Mouse (Mus musculus) liver, embryonic 16.5 days (tissue): ENCODE results near the gene Adamts7. TPM values are rescaled to one million over a fixed set of nuclear protein-coding genes. Genes with fewer than 3 reads are reported as not detected.
A peak's percentile ranks its signal among the peaks of the same experiment; 100 is the strongest.

Source experiments
- ATAC-seq: fragments of 200-750 bp; cut with Nextera tagmentation; 2 replicates; pipeline ENCODE4 v1.8.0; 2017; ENCODE audit warnings: low read depth, mild to moderate bottlenecking, moderate number of reproducible peaks, moderate library complexity
- H3K27ac ChIP-seq: fragments of 300-500 bp; sonication (generic); 2 replicates; pipeline ENCODE4 v1.5.1; 2014; ENCODE audit warnings: mild to moderate bottlenecking, low read length
- H3K27me3 ChIP-seq: fragments of 300-500 bp; sonication (generic); 2 replicates; pipeline ENCODE4 v1.6.1; 2014; ENCODE audit warnings: low read depth, low read length, mixed read lengths; ENCODE audit not compliant: control insufficient read depth, insufficient read depth
- H3K36me3 ChIP-seq: fragments of 300-500 bp; sonication (generic); 2 replicates; pipeline ENCODE4 v1.6.1; 2014; ENCODE audit warnings: mild to moderate bottlenecking; ENCODE audit not compliant: control insufficient read depth, insufficient read depth
- H3K4me1 ChIP-seq: fragments of 300-500 bp; sonication (generic); 2 replicates; pipeline ENCODE4 v1.6.1; 2014; ENCODE audit warnings: low read depth, low read length, mixed read lengths; ENCODE audit not compliant: control insufficient read depth
- H3K4me2 ChIP-seq: fragments of 300-500 bp; sonication (generic); 2 replicates; pipeline ENCODE4 v1.6.1; 2014; ENCODE audit warnings: low read depth, low read length, mixed read lengths
- H3K4me3 ChIP-seq: fragments of 300-500 bp; sonication (generic); 2 replicates; pipeline ENCODE4 v1.5.1; 2014; ENCODE audit warnings: low read depth, mild to moderate bottlenecking, low read length
- H3K9ac ChIP-seq: fragments of 300-500 bp; sonication (generic); 2 replicates; pipeline ENCODE4 v1.6.1; 2014; ENCODE audit warnings: low read depth, low read length
- H3K9me3 ChIP-seq: fragments of 300-500 bp; sonication (generic); replicated peaks from 2 replicates; pipeline ENCODE4 v1.6.1; 2016; ENCODE audit warnings: low read length; ENCODE audit not compliant: control insufficient read depth
- WGBS: fragments of 180-500 bp; shearing (Covaris S2); extraction: QIAGEN DNeasy Blood & Tissue Kit; methylation state at CpG from one replicate; pipeline ENCODE4 v1.1.7; 2014; ENCODE audit not compliant: insufficient replicate concordance; 5-methylcytosine and 5-hydroxymethylcytosine counted together
- polyA plus RNA-seq: library from polyadenylated mRNA; unstranded; fragments of >200 nt; fragmentation: Nextera tagmentation; extraction: Ambion mirVana; gene quantifications from 2 replicates; pipeline ENCODE4 v1.2.1, GENCODE M21; 2015

Gene Adamts7
- polyA plus RNA-seq, 1 experiment from 2014 or later: 0.90 TPM

- Histone ChIP-seq H3K9ac (no peak overlapping the region), H3K27ac (no peak overlapping the region), H3K36me3 (no peaks in the 10 kb centered on the region), H3K9me3 (no peaks in the 10 kb centered on the region), H3K4me2 (no peak overlapping the region), H3K4me1 (no peaks in the 10 kb centered on the region), H3K4me3 (no peak overlapping the region), H3K27me3 (no peaks in the 10 kb centered on the region)
- ATAC-seq: no peak
- 80% methylated on average over 1 of the region's 1 CpGs for WGBS
These were observed 26.2 kb upstream of the Adamts7 start for GRCm38 (mm10) chr9:90136678-90136965.

- Histone ChIP-seq H3K27ac (no peak overlapping the region), H3K4me1 (no peaks in the 10 kb centered on the region), H3K9ac (no peak overlapping the region), H3K9me3 (no peaks in the 10 kb centered on the region), H3K36me3 (no peaks in the 10 kb centered on the region), H3K27me3 (no peaks in the 10 kb centered on the region), H3K4me3 (no peak overlapping the region), H3K4me2 (no peak overlapping the region)
- 27% methylated on average over 2 of the region's 2 CpGs for WGBS
- no peak for ATAC-seq
These were observed 17.1 kb upstream of the Adamts7 start for GRCm38 (mm10) chr9:90145788-90146187.

- no peak overlapping the region for H3K4me3 ChIP-seq
- no peaks in the 10 kb centered on the region for H3K36me3 ChIP-seq
- no peak overlapping the region for H3K9ac ChIP-seq
- no peak for ATAC-seq
- no peak overlapping the region for H3K27ac ChIP-seq
- no peaks in the 10 kb centered on the region for H3K4me1 ChIP-seq
- 52% methylated on average over 5 of the region's 5 CpGs for WGBS
- H3K9me3 ChIP-seq: no peaks in the 10 kb centered on the region
- no peaks in the 10 kb centered on the region for H3K27me3 ChIP-seq
- no peak overlapping the region for H3K4me2 ChIP-seq
These were observed 16.0 kb upstream of the Adamts7 start for GRCm38 (mm10) chr9:90146869-90147268.

GRCm38 (mm10) chr9:90162243-90162925 is 485 bp upstream of the Adamts7 start:
- Histone ChIP-seq H3K4me1 (no peaks in the 10 kb centered on the region; the same call in 1 of the 2 replicates), H3K27me3 (peaks cover 34% of the 10 kb centered on the region)
- ATAC-seq: peak; percentile 73

GRCm38 (mm10) chr9:90163749-90164095 is 853 bp downstream of the Adamts7 start:
- ATAC-seq: no peak
- H3K36me3 ChIP-seq: no peaks in the 10 kb centered on the region
- WGBS: 2% methylated on average over 18 of the region's 18 CpGs
- no peak overlapping the region for H3K27ac ChIP-seq
- peak overlapping the region; percentile 1; the same call in 1 of the 2 replicates for H3K9ac ChIP-seq
- no peaks in the 10 kb centered on the region for H3K9me3 ChIP-seq
- H3K4me3 ChIP-seq: peak overlapping the region; percentile 59
- peaks cover 34% of the 10 kb centered on the region for H3K27me3 ChIP-seq
- H3K4me2 ChIP-seq: peak overlapping the region; percentile 78
- no peaks in the 10 kb centered on the region; the same call in 1 of the 2 replicates for H3K4me1 ChIP-seq

More at GRCm38 (mm10) chr9:90162243-90162925, 485 bp upstream of the Adamts7 start:
- 11% methylated on average over 24 of the region's 29 CpGs for WGBS
- H3K9me3 ChIP-seq: no peaks in the 10 kb centered on the region
- peak overlapping the region; percentile 59 for H3K4me3 ChIP-seq
- H3K4me2 ChIP-seq: peak overlapping the region; percentile 78
- H3K27ac ChIP-seq: no peak overlapping the region
- no peak overlapping the region for H3K9ac ChIP-seq
- no peaks in the 10 kb centered on the region for H3K36me3 ChIP-seq

GRCm38 (mm10) chr9:90164670-90165453 is 2.0 kb downstream of the Adamts7 start:
- no peak overlapping the region for H3K4me2 ChIP-seq
- no peak overlapping the region for H3K27ac ChIP-seq
- H3K4me1 ChIP-seq: no peaks in the 10 kb centered on the region; the same call in 1 of the 2 replicates
- H3K9me3 ChIP-seq: no peaks in the 10 kb centered on the region
- no peaks in the 10 kb centered on the region for H3K36me3 ChIP-seq
- no peak overlapping the region for H3K9ac ChIP-seq
- H3K4me3 ChIP-seq: no peak overlapping the region
- no peak for ATAC-seq
- 49% methylated on average over 4 of the region's 4 CpGs for WGBS
- H3K27me3 ChIP-seq: peaks cover 34% of the 10 kb centered on the region

- Histone ChIP-seq H3K4me2 (no peak overlapping the region), H3K27me3 (peaks cover 34% of the 10 kb centered on the region), H3K36me3 (no peaks in the 10 kb centered on the region), H3K27ac (no peak overlapping the region), H3K9me3 (no peaks in the 10 kb centered on the region), H3K4me3 (no peak overlapping the region), H3K9ac (no peak overlapping the region), H3K4me1 (no peaks in the 10 kb centered on the region; the same call in 1 of the 2 replicates)
- WGBS: 51% methylated on average over 4 of the region's 4 CpGs
- ATAC-seq: no peak
These were observed 2.7 kb downstream of the Adamts7 start for GRCm38 (mm10) chr9:90165590-90165989.

- Histone ChIP-seq H3K9ac (no peak overlapping the region), H3K4me1 (no peaks in the 10 kb centered on the region; the same call in 1 of the 2 replicates), H3K4me2 (no peak overlapping the region), H3K27ac (no peak overlapping the region), H3K9me3 (no peaks in the 10 kb centered on the region), H3K36me3 (no peaks in the 10 kb centered on the region), H3K27me3 (peaks cover 33% of the 10 kb centered on the region), H3K4me3 (no peak overlapping the region)
- WGBS: 67% methylated on average over 5 of the region's 5 CpGs
- ATAC-seq: no peak
These were observed 3.7 kb downstream of the Adamts7 start for GRCm38 (mm10) chr9:90166615-90167014.

- H3K9me3 ChIP-seq: no peaks in the 10 kb centered on the region
- H3K4me2 ChIP-seq: no peak overlapping the region
- no peak overlapping the region for H3K4me3 ChIP-seq
- no peak overlapping the region for H3K27ac ChIP-seq
- H3K36me3 ChIP-seq: no peaks in the 10 kb centered on the region
- 62% methylated on average over 4 of the region's 4 CpGs for WGBS
- peaks cover 1% of the 10 kb centered on the region for H3K27me3 ChIP-seq
- no peaks in the 10 kb centered on the region for H3K4me1 ChIP-seq
- no peak overlapping the region for H3K9ac ChIP-seq
- no peak for ATAC-seq
These were observed 7.1 kb downstream of the Adamts7 start for GRCm38 (mm10) chr9:90169965-90170364.
